Mouse (Mus musculus) right cerebral cortex, postnatal 10 days (tissue): ENCODE results near the gene Tbca.
A peak's percentile ranks its signal among the peaks of the same experiment; 100 is the strongest.

Experiments used
- DNase-seq, 2 experiments: peaks; one replicate each; pipeline ENCODE4 v3.0.0; 2021; ENCODE audit warnings: low spot score in 2 of 2

Tbca gene

GRCm38 (mm10) chr13:94877991-94878745 lies 89.5 kb downstream of the Tbca start:
- DNase-seq: no peak

GRCm38 (mm10) chr13:94881201-94881600 lies 92.5 kb downstream of the Tbca start:
- no peak for DNase-seq

DNA sequence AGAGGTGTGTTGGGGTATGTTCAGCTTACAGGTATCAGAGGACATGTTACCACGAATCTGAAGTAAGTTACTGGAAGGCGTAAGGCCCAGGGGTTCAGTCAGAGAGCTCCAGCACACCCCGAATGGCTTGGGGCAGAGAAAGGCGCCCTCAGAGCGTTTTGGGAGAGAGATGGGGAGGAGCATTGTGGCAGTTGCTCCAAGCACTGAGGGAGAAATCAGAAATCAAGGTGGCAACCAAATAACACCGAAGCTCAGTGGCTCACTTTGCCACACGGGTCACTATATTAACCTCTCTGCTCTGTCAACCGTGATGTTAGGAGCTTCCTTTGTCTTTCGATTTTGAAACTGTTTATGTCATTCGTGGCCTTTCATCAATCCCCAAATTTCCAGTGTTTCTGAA lies 93.5 kb downstream of the Tbca start:
- DNase-seq: no peak

- peak in 1 of 2 experiments; percentile 25 for DNase-seq
These were observed 94.0 kb downstream of the Tbca start for GRCm38 (mm10) chr13:94882711-94883145.

DNA sequence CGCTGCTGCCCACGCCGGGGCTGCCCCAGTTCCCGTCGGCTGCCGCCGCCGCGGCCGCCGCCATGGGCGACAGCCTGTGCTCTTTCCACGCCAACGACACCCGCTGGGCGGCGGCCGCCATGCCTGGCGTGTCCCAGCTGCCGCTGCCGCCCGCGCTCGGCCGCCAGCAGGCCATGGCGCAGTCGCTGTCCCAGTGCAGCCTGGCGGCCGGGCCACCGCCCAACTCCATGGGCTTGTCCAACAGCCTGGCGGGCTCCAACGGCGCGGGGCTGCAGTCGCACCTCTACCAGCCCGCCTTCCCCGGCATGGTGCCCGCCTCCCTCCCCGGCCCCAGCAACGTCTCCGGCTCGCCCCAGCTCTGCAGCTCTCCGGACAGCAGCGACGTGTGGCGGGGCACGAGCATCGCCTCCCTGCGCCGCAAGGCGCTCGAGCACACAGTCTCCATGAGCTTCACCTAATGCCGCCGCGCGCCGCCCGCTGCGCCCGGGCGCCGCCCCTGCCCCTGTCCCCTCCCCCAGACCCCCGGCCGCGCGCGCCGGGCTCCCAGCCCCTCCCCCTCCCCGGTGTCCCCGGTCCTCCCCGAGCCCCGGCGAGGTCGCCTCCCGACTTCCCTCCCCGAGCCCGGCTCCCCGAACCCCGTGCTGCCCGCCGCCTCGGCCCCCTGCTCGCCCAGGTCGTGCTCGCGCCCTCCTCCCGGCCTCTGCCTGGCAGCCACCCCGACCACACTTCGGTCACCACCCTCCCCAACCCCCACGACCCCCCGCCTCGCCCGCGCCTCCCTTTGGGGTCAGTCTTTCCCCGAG lies 94.7 kb downstream of the Tbca start:
- peak in 1 of 2 experiments; percentile 24 for DNase-seq

GRCm38 (mm10) chr13:94883966-94884960 lies 95.6 kb downstream of the Tbca start:
- DNase-seq: no peak

GRCm38 (mm10) chr13:94885291-94886235 lies 96.9 kb downstream of the Tbca start:
- no peak for DNase-seq
